Mouse (Mus musculus): ENCODE results near the gene Gars.

Gene Gars

GRCm38 (mm10) chr6:55037799-55038670 lies at the start of gene Gars:
TSS of gene Gars (plus strand) at chr6:55038007.
- DNase-seq: peak; percentile 90

- DNase-seq: no peak
Observed at GRCm38 (mm10) chr6:54988141-54988540, 49.7 kb upstream of the Gars start.

GRCm38 (mm10) chr6:54991189-54991588 lies 46.6 kb upstream of the Gars start:
- DNase-seq: no peak

GRCm38 (mm10) chr6:54992141-54992540 lies 45.7 kb upstream of the Gars start:
- no peak for DNase-seq

- peak; percentile 99 for DNase-seq
Observed at GRCm38 (mm10) chr6:54992734-54993260, 45.0 kb upstream of the Gars start, which contains the start of gene Ggct. TSS of gene Ggct (minus strand) at chr6:54992950.

- DNase-seq: no peak
Observed at GRCm38 (mm10) chr6:54996361-54996760, 41.4 kb upstream of the Gars start.

GRCm38 (mm10) chr6:54997726-54998125 lies 40.1 kb upstream of the Gars start:
- DNase-seq: no peak

- no peak for DNase-seq
Observed at GRCm38 (mm10) chr6:55001320-55001719, 36.5 kb upstream of the Gars start.

- DNase-seq: peak; percentile 21
Observed at GRCm38 (mm10) chr6:55002438-55002837, 35.4 kb upstream of the Gars start.

- DNase-seq: no peak
Observed at GRCm38 (mm10) chr6:55003559-55003958, 34.2 kb upstream of the Gars start.

GRCm38 (mm10) chr6:55008401-55008800 lies 29.4 kb upstream of the Gars start:
- DNase-seq: no peak

- no peak for DNase-seq
Observed at GRCm38 (mm10) chr6:55009391-55010230, 28.2 kb upstream of the Gars start.

- DNase-seq: no peak
Observed at GRCm38 (mm10) chr6:55010330-55011091, 27.3 kb upstream of the Gars start.

GRCm38 (mm10) chr6:55012516-55012915 lies 25.3 kb upstream of the Gars start:
- no peak for DNase-seq

GRCm38 (mm10) chr6:55014184-55014583 lies 23.6 kb upstream of the Gars start:
- DNase-seq: no peak

GRCm38 (mm10) chr6:55016236-55016635 lies 21.6 kb upstream of the Gars start:
- DNase-seq: peak; percentile 83

- DNase-seq: peak; percentile 86
Observed at GRCm38 (mm10) chr6:55016710-55017583, 20.9 kb upstream of the Gars start.

- no peak for DNase-seq
Observed at GRCm38 (mm10) chr6:55018417-55018816, 19.4 kb upstream of the Gars start.

- no peak for DNase-seq
Observed at GRCm38 (mm10) chr6:55021806-55022205, 16.0 kb upstream of the Gars start.

GRCm38 (mm10) chr6:55027642-55028041 lies 10.2 kb upstream of the Gars start:
- no peak for DNase-seq

- no peak for DNase-seq
Observed at GRCm38 (mm10) chr6:55036731-55037130, 1.1 kb upstream of the Gars start.
